Mouse (Mus musculus) spleen, postnatal 14 days (tissue): ENCODE data around the gene Alk.

Experiments
- DNase-seq, 2 experiments: peaks; one replicate each; pipeline ENCODE4 v3.0.0; 2021 to 2022; ENCODE audit warnings: low spot score in 2 of 2

Gene Alk

GRCm38 (mm10) chr17:72399331-72400059 is 204.9 kb downstream of the Alk start:
- no peak for DNase-seq

DNA sequence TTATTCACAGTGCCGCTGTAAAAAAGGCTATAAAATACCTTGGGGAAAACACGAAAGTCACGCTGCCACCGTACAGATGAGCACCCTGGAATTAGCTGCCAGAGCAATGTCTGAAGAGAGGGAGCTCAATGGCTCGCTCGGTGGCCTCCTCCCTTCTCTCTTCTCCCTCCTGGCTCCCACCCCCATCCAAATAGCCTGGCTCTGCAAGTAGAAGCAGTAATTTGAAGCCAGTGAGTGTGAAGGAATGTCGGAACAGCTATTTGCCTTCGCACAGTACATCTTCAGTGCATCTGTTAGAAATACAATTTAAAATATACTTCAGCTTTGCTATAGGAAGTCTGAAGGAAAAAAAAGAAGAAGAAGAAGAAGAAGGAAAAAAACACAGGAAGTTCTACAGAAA is 208.5 kb downstream of the Alk start:
- DNase-seq = no peak

- DNase-seq = no peak
Measured at GRCm38 (mm10) chr17:72368991-72369390, 235.4 kb downstream of the Alk start.

DNA sequence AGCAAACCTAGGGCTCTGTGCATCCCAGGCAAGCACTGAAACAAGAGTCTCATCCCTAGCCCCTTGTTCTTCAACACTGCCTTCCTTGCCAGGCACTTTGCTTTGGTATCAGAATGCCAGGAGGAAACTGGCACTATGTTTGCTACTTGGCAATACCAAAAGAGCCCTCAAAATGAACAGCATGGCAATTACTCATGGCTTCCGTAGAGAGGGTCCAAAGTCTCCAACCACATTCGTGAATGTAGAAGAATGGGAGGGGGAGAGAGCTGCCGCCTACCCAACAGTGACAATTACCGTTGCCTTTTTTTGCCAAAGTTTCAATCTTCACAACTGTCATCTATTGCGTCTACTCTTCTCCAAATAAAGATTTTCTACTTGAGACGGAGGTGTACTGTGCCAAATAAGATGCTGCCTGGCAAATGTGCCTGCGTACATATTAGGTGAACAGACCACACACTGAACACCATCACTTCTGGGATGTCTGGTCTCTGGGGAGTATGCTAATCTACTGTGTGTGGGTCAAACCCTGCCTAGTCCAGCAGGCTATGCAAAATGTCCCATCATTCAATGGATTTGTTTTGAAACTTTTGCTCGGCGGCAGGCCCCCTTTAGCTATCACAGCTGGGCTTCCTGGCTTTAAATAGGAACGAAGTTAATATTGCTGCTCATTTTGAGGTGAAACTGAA is 241.5 kb downstream of the Alk start:
- no peak for DNase-seq

DNA sequence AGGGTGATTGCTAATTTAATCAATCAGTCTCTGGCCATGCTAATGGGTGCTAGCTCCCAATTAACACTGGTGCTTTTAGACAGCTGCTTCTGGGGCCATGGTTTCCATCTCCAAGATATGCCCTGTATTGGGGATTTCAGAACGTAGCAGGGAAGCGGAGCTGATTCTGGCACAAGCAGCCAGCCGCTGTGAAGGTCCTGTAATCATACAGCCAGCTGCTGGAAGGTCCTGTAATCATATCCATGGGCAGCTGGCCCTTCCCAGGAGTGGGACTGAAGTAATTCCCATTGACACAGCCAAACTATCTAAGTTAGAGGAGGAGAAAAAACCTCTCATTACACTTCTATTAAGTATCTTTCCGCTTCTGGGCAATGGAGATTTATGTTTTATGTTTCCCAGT is 242.5 kb downstream of the Alk start:
- DNase-seq = no peak

DNA sequence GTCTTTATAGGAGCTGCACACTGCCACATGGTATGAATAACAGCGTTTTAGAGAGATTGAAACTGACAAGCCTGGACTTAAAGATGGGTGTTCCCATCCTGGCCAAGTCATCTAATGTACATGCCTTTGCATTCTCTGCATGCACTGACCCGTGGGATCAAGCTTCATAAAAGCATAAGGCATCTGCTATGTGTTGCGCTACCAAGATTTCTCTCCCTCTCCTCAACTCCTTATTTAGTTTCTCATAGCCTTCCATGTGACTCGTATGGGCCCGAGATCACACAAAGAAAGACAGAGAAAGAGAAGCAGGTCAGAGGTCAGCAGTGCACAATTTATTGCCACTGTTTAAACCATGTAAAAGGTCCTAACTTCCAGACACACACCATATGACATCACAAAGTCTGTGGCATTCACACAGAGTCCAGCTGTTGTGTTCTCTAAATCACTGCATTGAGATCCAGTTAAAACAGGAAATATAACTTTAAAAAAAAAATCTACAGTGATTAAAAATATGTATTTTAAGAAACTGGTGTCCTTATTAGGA is 247.6 kb downstream of the Alk start:
- DNase-seq = no peak

- no peak for DNase-seq
Measured at GRCm38 (mm10) chr17:72339437-72339836, 265.0 kb downstream of the Alk start.

- no peak for DNase-seq
Measured at GRCm38 (mm10) chr17:72332909-72333308, 271.5 kb downstream of the Alk start.

DNA sequence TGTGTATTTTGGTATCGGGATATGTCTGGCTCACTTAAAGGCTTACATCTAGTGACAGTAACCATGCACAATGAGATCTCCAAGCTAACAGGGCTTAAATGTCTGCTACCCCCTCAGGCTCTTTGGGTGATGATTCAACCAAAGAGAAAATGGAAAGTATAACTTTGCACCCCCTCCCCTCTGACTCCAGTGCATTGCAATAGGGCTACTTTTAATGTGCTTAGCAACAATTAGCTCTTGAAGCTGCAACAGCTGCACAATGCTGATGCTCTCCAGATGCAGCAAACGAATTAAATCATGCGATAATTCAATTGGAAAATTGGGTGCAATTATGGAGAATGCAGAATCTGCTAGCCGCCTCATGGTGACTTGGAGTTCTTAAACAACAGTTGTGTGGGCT is 278.5 kb downstream of the Alk start:
- DNase-seq = no peak

DNA sequence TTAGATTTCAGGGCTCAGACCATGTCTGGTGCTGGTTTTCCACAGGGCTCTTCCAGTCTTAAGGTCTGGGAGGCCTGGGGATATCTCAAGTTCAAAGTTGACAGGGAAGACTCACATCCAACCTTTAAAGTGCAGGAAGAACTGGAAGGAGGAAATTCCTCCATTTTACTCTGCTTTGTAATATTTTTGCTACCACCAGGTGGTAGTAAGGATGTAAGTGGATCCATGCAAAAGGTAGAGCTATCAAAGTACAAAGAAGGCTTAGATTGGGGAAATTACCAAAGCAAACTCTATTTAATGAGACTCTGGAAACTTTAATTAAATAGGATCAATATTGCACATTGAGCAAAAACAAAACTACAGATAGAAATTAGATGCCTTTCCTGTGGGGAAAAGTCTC is 284.9 kb downstream of the Alk start:
- DNase-seq = no peak

- no peak for DNase-seq
Measured at GRCm38 (mm10) chr17:72299651-72300050, 304.8 kb downstream of the Alk start.

- no peak for DNase-seq
Measured at GRCm38 (mm10) chr17:72296349-72296748, 308.1 kb downstream of the Alk start.

GRCm38 (mm10) chr17:72293267-72293580 is 311.2 kb downstream of the Alk start:
- DNase-seq = no peak

DNA sequence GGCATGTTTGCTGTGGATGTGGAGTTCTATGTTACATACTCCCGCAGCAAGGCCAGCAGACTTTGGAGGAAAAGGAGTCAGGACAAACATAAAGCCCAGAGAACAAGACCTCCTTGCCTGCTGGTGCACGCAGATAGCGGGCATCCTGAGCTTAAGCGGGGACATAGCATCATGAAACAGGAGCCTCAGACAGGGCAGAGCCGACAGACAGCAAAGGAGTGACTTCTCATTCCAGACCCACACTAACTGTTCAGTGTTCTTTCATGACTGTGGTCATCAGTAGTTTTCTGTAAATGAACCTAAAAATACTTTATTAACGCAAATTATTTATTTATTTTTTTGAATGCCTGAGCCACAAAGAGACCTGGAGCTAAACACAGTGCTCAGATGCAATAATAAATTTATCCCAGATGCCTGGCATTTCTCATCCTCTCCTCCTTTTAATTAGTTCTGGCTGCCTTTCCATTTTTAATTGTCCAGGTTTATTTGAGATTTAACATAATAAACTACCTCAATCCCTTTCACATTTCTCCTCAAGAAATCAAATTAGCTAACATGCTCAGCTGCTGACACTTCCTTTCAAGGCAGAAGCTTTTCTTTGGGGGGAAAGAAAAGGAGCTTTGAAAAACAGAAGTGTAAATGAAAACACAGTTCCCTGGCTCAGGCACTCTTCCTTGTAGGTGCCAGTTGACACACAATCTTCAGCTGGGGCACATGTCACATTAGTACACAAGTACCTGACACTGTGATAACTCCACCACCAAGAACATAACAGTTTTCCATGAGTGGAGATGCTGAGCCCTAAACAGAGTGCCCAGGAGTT is 311.8 kb downstream of the Alk start:
- DNase-seq = no peak

DNA sequence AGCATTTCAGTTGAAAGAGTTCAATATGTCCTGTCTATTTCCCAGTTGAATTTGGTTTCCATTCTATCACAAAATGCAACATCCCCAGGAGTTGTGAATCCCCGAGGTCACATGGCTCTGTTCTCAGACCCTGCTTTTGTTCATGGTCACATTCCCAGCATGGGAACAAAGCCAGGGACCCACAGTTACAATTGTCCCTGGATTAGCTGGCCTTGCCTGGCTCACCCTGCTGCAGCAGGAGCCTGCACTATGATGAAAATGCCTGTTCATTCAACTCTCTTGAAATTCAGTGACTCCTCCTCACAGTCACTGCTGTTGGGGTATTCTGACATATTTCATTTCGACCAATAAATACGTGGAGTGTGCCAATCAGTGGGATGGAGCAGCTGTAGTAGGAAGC is 318.5 kb downstream of the Alk start:
- no peak for DNase-seq

- DNase-seq = no peak
Measured at GRCm38 (mm10) chr17:72278296-72278695, 326.1 kb downstream of the Alk start.

DNA sequence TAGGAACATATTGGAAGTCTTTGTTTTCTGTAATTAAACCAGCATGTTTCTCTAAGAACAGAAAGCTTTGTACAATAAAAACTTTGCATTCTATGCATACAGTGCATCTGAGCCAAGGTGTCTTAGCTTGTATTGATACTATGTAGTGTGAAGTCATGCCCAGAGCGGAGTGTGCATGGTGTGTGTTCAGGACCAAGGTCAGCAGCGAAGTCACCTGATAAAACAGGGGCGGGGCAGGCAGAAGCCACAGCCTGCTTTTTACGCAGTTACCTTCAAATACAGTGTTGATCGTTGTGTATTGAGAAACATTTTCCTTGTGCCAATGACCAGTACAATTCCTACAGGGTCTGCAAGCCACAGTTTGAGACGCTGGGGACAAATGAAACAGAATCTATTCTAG is 327.6 kb downstream of the Alk start:
- no peak for DNase-seq

GRCm38 (mm10) chr17:72275391-72275904 is 329.0 kb downstream of the Alk start:
- DNase-seq = no peak

DNA sequence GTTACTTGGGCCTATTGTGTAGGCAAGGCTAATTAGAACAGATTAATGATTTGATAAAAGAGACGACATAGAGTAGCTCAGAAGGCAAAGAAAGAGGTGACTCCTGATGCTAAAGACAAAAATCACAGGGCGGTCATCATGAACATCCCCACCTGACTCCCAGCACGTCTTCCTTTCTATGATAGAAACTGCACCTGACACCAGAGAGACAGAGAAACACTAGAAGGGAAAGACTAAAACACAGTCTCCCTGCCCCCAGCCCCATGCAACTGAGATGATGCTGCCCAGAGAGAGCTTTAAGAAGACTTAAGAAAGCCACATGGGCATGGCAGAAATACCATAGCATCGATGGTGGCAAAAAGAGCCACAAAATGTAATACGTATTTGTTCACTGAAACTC is 330.2 kb downstream of the Alk start:
- DNase-seq = no peak

- no peak for DNase-seq
Measured at GRCm38 (mm10) chr17:72271640-72272039, 332.8 kb downstream of the Alk start.

- DNase-seq = no peak
Measured at GRCm38 (mm10) chr17:72268529-72268928, 335.9 kb downstream of the Alk start.
